Mouse (Mus musculus): ENCODE data around the gene Aes.

DNA sequence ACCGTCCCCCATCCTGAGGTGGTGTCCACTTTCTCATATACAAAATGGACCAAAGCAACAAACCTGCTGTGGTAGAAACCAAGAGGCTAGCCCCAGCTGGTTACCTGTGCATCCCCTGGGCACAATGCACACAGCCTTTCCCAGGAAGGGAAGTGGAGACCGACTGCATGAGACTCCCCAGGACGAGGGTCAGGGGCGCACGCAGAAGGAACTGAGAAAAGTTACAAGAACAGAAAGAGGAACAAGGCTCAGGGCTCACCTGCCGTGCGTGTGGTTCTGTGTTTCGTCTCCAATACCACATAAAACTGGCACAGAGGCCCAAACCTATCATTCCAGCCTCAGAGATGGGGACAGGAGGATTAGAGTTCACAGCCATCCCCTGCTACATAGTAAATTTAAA is 42.1 kb upstream of the Aes start:
- TF ChIP-seq E2F4 (IDR thresholded peaks at IDR 0.05; ENCODE audit: insufficient read depth) (no peak), REST (IDR thresholded peaks at IDR 0.05; ENCODE audit: insufficient read depth, insufficient read length) (no peak), SRF (IDR thresholded peaks at IDR 0.05; ENCODE audit: control insufficient read depth, insufficient read length, low read depth) (no peak), MYOG (IDR thresholded peaks at IDR 0.05; ENCODE audit: control insufficient read depth in 1 of 3, insufficient read depth in 1 of 3, insufficient read length in 2 of 3, low read depth in 2 of 3) (no peak), MAX (IDR thresholded peaks at IDR 0.05; ENCODE audit: low read depth) (no peak), POLR2A (IDR thresholded peaks at IDR 0.05; ENCODE audit: insufficient read length, low read depth) (no peak), TCF12 (IDR thresholded peaks at IDR 0.05; ENCODE audit: insufficient read depth, poor library complexity, severe bottlenecking) (no peak), POLR2AphosphoS2 (IDR thresholded peaks at IDR 0.05; ENCODE audit: insufficient read length, low read depth) (no peak)
